Mouse (Mus musculus) stomach, postnatal 0 days (tissue): ENCODE results near the gene Cenpo.

Experiments
- CTCF ChIP-seq: IDR thresholded peaks from 2 replicates; pipeline ENCODE4 v1.5.1; 2016; ENCODE audit warnings: antibody characterized with exemption, low read depth, mild to moderate bottlenecking, moderate library complexity
- EP300 ChIP-seq: optimal IDR thresholded peaks from 2 replicates; pipeline ENCODE3; 2016; ENCODE audit warnings: antibody characterized with exemption

- no peak for TF ChIP-seq EP300
- TF ChIP-seq CTCF = no peak
Observed at GRCm38 (mm10) chr12:4173108-4173790, 60.8 kb downstream of the Cenpo start.
